Mouse (Mus musculus) lung, embryonic 14.5 days (tissue): ENCODE results near the gene Pate1. TPM values are rescaled to one million over a fixed set of nuclear protein-coding genes. Genes with fewer than 3 reads are reported as not detected.

ENCODE experiments used
- ATAC-seq: fragments of 200-750 bp; cut with Nextera tagmentation; 2 replicates; pipeline ENCODE4 v1.8.0; 2017; ENCODE audit warnings: mild to moderate bottlenecking, moderate TSS enrichment, moderate library complexity; ENCODE audit not compliant: insufficient read depth
- DNase-seq: peaks from one replicate; pipeline ENCODE4 v3.0.0-alpha.2; 2015
- H3K27ac ChIP-seq: fragments of 300-500 bp; sonication (generic); 2 replicates; pipeline ENCODE4 v1.5.1; 2014; ENCODE audit warnings: low read depth, mild to moderate bottlenecking, moderate library complexity
- H3K27me3 ChIP-seq: fragments of 300-500 bp; sonication (generic); 2 replicates; pipeline ENCODE4 v1.6.1; 2014; ENCODE audit warnings: low read length, control low read depth; ENCODE audit not compliant: insufficient read depth
- H3K36me3 ChIP-seq: fragments of 300-500 bp; sonication (generic); 2 replicates; pipeline ENCODE4 v1.6.1; 2014; ENCODE audit warnings: control low read depth; ENCODE audit not compliant: insufficient read depth
- H3K4me1 ChIP-seq: fragments of 300-500 bp; sonication (generic); 2 replicates; pipeline ENCODE4 v1.6.1; 2014; ENCODE audit warnings: antibody characterized with exemption, control low read depth; ENCODE audit not compliant: insufficient read depth
- H3K4me2 ChIP-seq: fragments of 300-500 bp; sonication (generic); 2 replicates; pipeline ENCODE4 v1.6.1; 2014; ENCODE audit warnings: mild to moderate bottlenecking
- H3K4me3 ChIP-seq: fragments of 300-500 bp; sonication (generic); 2 replicates; pipeline ENCODE4 v1.5.1; 2014; ENCODE audit warnings: low read depth, low read length
- H3K9ac ChIP-seq: fragments of 300-500 bp; sonication (generic); 2 replicates; pipeline ENCODE4 v1.6.1; 2014
- H3K9me3 ChIP-seq: fragments of 300-500 bp; sonication (generic); 2 replicates; pipeline ENCODE4 v1.6.1; 2016; ENCODE audit warnings: low read depth, low read length, control low read depth
- CTCF ChIP-seq: IDR thresholded peaks from 2 replicates; pipeline ENCODE4 v1.5.1; 2016; ENCODE audit warnings: antibody characterized with exemption, low read depth
- WGBS: fragments of 180-500 bp; shearing (Covaris S2); extraction: QIAGEN DNeasy Blood & Tissue Kit; methylation state at CpG from one replicate; pipeline ENCODE4 v1.1.7; 2014; 5-methylcytosine and 5-hydroxymethylcytosine counted together
- polyA plus RNA-seq: library from polyadenylated mRNA; unstranded; fragments of >200 nt; fragmentation: Nextera tagmentation; extraction: Ambion mirVana; gene quantifications from 2 replicates; pipeline ENCODE4 v1.2.1, GENCODE M21; 2014

The Pate1 gene
- not detected in 2 replicates for polyA plus RNA-seq

DNA sequence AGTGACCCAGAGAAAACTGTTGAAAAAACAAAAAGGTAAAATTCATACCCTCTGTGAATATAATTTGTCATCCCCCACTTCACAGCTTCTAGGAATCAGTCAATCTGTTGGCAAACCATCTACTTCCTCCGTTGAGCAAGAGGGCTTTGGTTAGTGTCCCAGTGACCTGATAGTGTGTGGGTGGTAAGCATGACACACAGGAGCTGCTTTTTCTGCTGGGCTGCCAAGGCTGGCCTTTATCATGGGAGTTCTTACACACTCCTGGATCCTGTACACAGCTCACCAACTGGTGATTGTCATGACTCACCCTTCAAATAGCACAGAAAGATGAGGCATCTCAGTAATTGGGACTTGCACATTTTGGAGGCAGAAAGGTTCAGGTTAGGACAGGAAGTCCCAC is at the start of gene Pate1:
Gene Pate1, minus strand, starts transcription at position 378 of the 400 bp plus-strand sequence.
- DNase-seq (no peak), ATAC-seq (no peak)
- no peaks in the 10 kb centered on the region for H3K4me1 ChIP-seq
- no peak within 1 kb of the TSS for H3K4me3 ChIP-seq
- 37% methylated on average over 1 of the region's 1 CpGs for WGBS
- no peaks in the 10 kb centered on the region for H3K9me3 ChIP-seq
- H3K27me3 ChIP-seq, result no peaks in the 10 kb centered on the region
- no peak within 1 kb of the TSS for H3K27ac ChIP-seq
- H3K9ac ChIP-seq, result no peak within 1 kb of the TSS
- H3K36me3 ChIP-seq, result no peaks in the 10 kb centered on the region
- no peak for TF ChIP-seq CTCF
- no peak within 1 kb of the TSS for H3K4me2 ChIP-seq

DNA sequence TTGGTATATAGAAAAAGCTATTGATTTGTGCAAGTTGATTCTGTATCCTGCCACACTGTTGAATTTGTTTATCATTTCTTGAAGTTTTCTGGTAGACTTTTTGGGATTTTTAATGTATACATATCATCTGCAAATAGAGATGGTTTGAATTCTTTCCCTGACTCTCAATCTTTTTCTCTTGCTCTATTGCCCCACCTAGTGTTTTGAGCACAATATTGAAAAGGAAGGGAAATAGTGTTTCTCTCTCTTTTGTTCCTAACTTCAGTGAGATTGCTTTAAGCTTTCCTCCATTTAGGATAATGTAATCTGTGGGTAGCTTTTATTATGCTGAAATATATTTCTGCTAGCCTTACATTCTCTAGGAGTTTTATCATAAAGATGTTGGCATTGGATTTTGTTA is 20.1 kb upstream of the Pate1 start:
- no peaks in the 10 kb centered on the region for H3K27me3 ChIP-seq
- H3K4me2 ChIP-seq, result no peak overlapping the region
- H3K9ac ChIP-seq, result no peak overlapping the region
- H3K4me1 ChIP-seq, result no peaks in the 10 kb centered on the region
- H3K36me3 ChIP-seq, result no peaks in the 10 kb centered on the region
- no peak overlapping the region for H3K4me3 ChIP-seq
- ATAC-seq (no peak), DNase-seq (peak; percentile 4)
- H3K9me3 ChIP-seq, result no peaks in the 10 kb centered on the region
- 0 out of 2 replicates have a peak, but pooled peaks have one; percentile 16 for TF ChIP-seq CTCF
- no peak overlapping the region for H3K27ac ChIP-seq

DNA sequence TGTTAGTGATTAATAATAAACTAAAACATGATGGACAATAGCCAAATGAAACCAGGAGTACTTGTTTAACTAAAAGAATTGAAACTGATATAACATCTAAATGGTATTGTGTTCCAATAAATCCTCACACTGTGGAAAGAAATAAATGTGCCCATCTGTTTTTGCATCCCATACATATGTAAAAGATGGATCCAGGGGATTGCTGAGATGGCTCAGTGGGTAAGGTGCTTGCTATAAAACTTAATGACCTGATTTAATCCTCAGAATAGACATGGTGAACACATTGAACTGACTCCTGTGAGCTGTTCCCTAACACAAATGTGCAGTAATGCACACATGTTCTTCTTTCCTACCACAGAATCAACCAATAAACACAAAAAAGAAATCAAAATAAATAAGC is 4.7 kb upstream of the Pate1 start:
- Histone ChIP-seq H3K4me1 (no peaks in the 10 kb centered on the region), H3K4me2 (no peak overlapping the region), H3K9me3 (no peaks in the 10 kb centered on the region), H3K36me3 (no peaks in the 10 kb centered on the region), H3K27ac (no peak overlapping the region), H3K9ac (no peak overlapping the region), H3K27me3 (no peaks in the 10 kb centered on the region), H3K4me3 (no peak overlapping the region)
- ATAC-seq (no peak), DNase-seq (no peak)
- no peak for TF ChIP-seq CTCF

DNA sequence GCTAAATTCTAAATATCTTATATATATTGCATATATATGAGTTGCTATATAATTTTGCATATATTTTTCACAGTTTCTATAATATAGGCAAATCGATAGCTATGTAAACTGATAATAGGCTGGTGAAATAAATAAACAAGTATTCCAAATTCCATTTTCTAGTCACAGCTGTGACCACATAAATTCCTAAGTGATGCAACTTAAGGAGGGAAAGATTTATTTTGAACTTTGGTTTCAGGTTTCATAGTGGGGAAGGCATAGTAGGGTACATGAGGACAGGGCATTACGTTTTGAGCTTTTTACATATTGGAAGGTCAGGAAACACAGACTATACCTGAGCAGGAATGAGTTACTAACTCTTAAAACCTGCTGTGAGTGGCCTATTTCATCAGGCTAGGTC is 13.6 kb downstream of the Pate1 start:
- Histone ChIP-seq H3K9ac (no peak overlapping the region), H3K9me3 (no peaks in the 10 kb centered on the region), H3K4me2 (no peak overlapping the region), H3K27me3 (no peaks in the 10 kb centered on the region), H3K27ac (no peak overlapping the region), H3K4me3 (no peak overlapping the region), H3K4me1 (no peaks in the 10 kb centered on the region), H3K36me3 (no peaks in the 10 kb centered on the region)
- TF ChIP-seq CTCF, result no peak
- ATAC-seq (no peak), DNase-seq (no peak)
- WGBS, result 74% methylated on average over 2 of the region's 2 CpGs

- ATAC-seq, result no peak
- no peak within 1 kb of the TSS for H3K4me3 ChIP-seq
Observed at GRCm38 (mm10) chr9:35648102-35648501, 39.1 kb downstream of the Pate1 start, which contains the start of gene Pate3. Gene Pate3 (minus strand): TSS chr9:35648202.

More at GRCm38 (mm10) chr9:35648102-35648501, 39.1 kb downstream of the Pate1 start, which contains the start of gene Pate3:
- no peaks in the 10 kb centered on the region for H3K9me3 ChIP-seq
- WGBS, result 64% methylated on average over 1 of the region's 1 CpGs
- no peaks in the 10 kb centered on the region for H3K36me3 ChIP-seq
- H3K27me3 ChIP-seq, result no peaks in the 10 kb centered on the region
- H3K9ac ChIP-seq, result no peak within 1 kb of the TSS
- H3K4me2 ChIP-seq, result no peak within 1 kb of the TSS
- no peak for DNase-seq
- H3K4me1 ChIP-seq, result no peaks in the 10 kb centered on the region
- no peak within 1 kb of the TSS for H3K27ac ChIP-seq
- no peak for TF ChIP-seq CTCF

Other genes with a start within 250 kb of the Pate1 start
- not detected in 2 replicates for gene Gm1113, start 169.1 kb downstream of the Pate1 start, polyA plus RNA-seq
- 1.9 and 2.3 TPM in 2 replicates for gene Ddx25, start 128.9 kb downstream of the Pate1 start, polyA plus RNA-seq
- 20.0 and 20.8 TPM in 2 replicates for gene Pus3, start 128.8 kb downstream of the Pate1 start, polyA plus RNA-seq
- gene Pate2, start 117.1 kb downstream of the Pate1 start, polyA plus RNA-seq, result 0.42 and 0.96 TPM in 2 replicates
- gene Hyls1, start 117.0 kb downstream of the Pate1 start, polyA plus RNA-seq, result 18.0 and 18.7 TPM in 2 replicates
- gene Pate4, start 75.4 kb downstream of the Pate1 start, polyA plus RNA-seq, result not detected in 2 replicates
- not detected in 2 replicates for gene Pate3, start 39.2 kb downstream of the Pate1 start, polyA plus RNA-seq
- gene Gm17677, start 53.7 kb upstream of the Pate1 start, polyA plus RNA-seq, result not detected in 2 replicates
- not detected in 2 replicates for gene Gm17727, start 90.7 kb upstream of the Pate1 start, polyA plus RNA-seq
- not detected in 2 replicates for gene Gm27235, start 102.7 kb upstream of the Pate1 start, polyA plus RNA-seq
- not detected in 2 replicates for gene D730048I06Rik, start 102.7 kb upstream of the Pate1 start, polyA plus RNA-seq
- gene 9230110F15Rik, start 156.8 kb upstream of the Pate1 start, polyA plus RNA-seq, result not detected in 2 replicates
- not detected in 2 replicates for gene 9230113P08Rik, start 221.0 kb upstream of the Pate1 start, polyA plus RNA-seq